In genomic region chr2:173802956-173803355, GRCm38 (mm10) we compare ENCODE assay signal across 20 mouse cellular contexts.
DNase-seq lines count a peak whose midpoint lies in the region; ATAC-seq and TF ChIP-seq lines count a peak whose summit lies in the region.
"Had no signal": no experiment of that assay in that cellular context is flagged by ENCODE, and none has a peak within 500 bp of the region (broad histone marks: within the 10 kb centered on the region; RNA-seq: fewer than 3 reads in every experiment).

No protein-coding gene starts in this region.

- H3K4me1 ChIP-seq in hindbrain, embryonic 10.5 days (replicated peaks), result peaks cover 21% of the 10 kb centered on the region
- H3K4me1 ChIP-seq in hindbrain, embryonic 14.5 days (replicated peaks; ENCODE audit: control insufficient read depth, insufficient read depth, low read length), result no peaks in the 10 kb centered on the region
- H3K4me1 ChIP-seq in midbrain, embryonic 11.5 days (ENCODE audit: control insufficient read depth, insufficient read depth, low read length), result no peaks in the 10 kb centered on the region
- H3K4me1 ChIP-seq in midbrain, embryonic 10.5 days, result peaks cover 5% of the 10 kb centered on the region; the same call in 1 of the 2 replicates
- H3K4me1 ChIP-seq: forebrain, embryonic 15.5 days had no signal

- H3K27ac ChIP-seq in gastrocnemius, adult 2 months, result peak overlapping the region; percentile 59; the same call in 1 of the 2 replicates
- 0 out of 2 replicates have a peak overlapping the region, but pooled peaks have one; percentile 37 for H3K27ac ChIP-seq in hindbrain, embryonic 10.5 days
- no peak overlapping the region for H3K27ac ChIP-seq in hindbrain, embryonic 14.5 days
- H3K27ac ChIP-seq in midbrain, embryonic 11.5 days (ENCODE audit: low read depth, low read length), result no peak overlapping the region
- no peak overlapping the region for H3K27ac ChIP-seq in midbrain, embryonic 10.5 days (replicated peaks)
- H3K27ac ChIP-seq: embryonic facial prominence, embryonic 12.5 days; forebrain, embryonic 15.5 days; heart, embryonic 15.5 days had no signal

- H3K36me3 ChIP-seq in hindbrain, embryonic 10.5 days, result no peaks in the 10 kb centered on the region
- no peaks in the 10 kb centered on the region for H3K36me3 ChIP-seq in hindbrain, embryonic 14.5 days (replicated peaks; ENCODE audit: control insufficient read depth, insufficient read depth)
- no peaks in the 10 kb centered on the region for H3K36me3 ChIP-seq in midbrain, embryonic 11.5 days (ENCODE audit: control insufficient read depth, insufficient read depth, low read length)
- no peaks in the 10 kb centered on the region for H3K36me3 ChIP-seq in midbrain, embryonic 10.5 days
- H3K36me3 ChIP-seq: embryonic facial prominence, embryonic 12.5 days; forebrain, embryonic 15.5 days; heart, embryonic 15.5 days had no signal

- WGBS in hindbrain, embryonic 10.5 days, result 64% methylated on average over 3 of the region's 3 CpGs
- 76% methylated on average over 3 of the region's 3 CpGs for WGBS in hindbrain, embryonic 14.5 days
- 71% methylated on average over 3 of the region's 3 CpGs for WGBS in midbrain, embryonic 11.5 days
- WGBS in midbrain, embryonic 10.5 days, result 69% methylated on average over 3 of the region's 3 CpGs

- H3K9ac ChIP-seq in hindbrain, embryonic 14.5 days, result no peak overlapping the region
- no peak overlapping the region for H3K9ac ChIP-seq in midbrain, embryonic 11.5 days (ENCODE audit: low read length)
- H3K9ac ChIP-seq: embryonic facial prominence, embryonic 12.5 days; forebrain, embryonic 15.5 days; heart, embryonic 15.5 days had no signal

- no peak for TF ChIP-seq CTCF in gastrocnemius, adult 2 months (IDR thresholded peaks at IDR 0.05)

- no peak overlapping the region for H3K4me3 ChIP-seq in gastrocnemius, adult 2 months
- H3K4me3 ChIP-seq in hindbrain, embryonic 10.5 days, result no peak overlapping the region
- no peak overlapping the region for H3K4me3 ChIP-seq in hindbrain, embryonic 14.5 days (replicated peaks; ENCODE audit: low read length)
- no peak overlapping the region for H3K4me3 ChIP-seq in midbrain, embryonic 11.5 days (ENCODE audit: low read depth, low read length)
- H3K4me3 ChIP-seq in midbrain, embryonic 10.5 days, result no peak overlapping the region
- H3K4me3 ChIP-seq: embryonic facial prominence, embryonic 12.5 days; forebrain, embryonic 15.5 days; heart, embryonic 15.5 days had no signal

- DNase-seq in gastrocnemius, adult 2 months, result peak; percentile 62
- no peak for DNase-seq in gastrocnemius, postnatal 36 days
- DNase-seq in hindbrain, embryonic 10.5 days (ENCODE audit: low spot score), result no peak
- no peak for DNase-seq in hindbrain, embryonic 14.5 days (ENCODE audit: low spot score)
- peak; percentile 76 for DNase-seq in midbrain, embryonic 11.5 days (ENCODE audit: low spot score, missing footprints)
- DNase-seq in midbrain, embryonic 10.5 days (ENCODE audit: low spot score), result no peak
- no peak for DNase-seq in urinary bladder, postnatal 10 days (ENCODE audit: low spot score)
- DNase-seq: adrenal gland, postnatal 14 days; cerebellum, adult 11-12 months; cerebellum, adult 9-10 months; cerebellum, postnatal 25 days; heart, postnatal 14 days had no signal

- H3K9me3 ChIP-seq in hindbrain, embryonic 10.5 days, result no peaks in the 10 kb centered on the region
- H3K9me3 ChIP-seq in hindbrain, embryonic 14.5 days (ENCODE audit: control insufficient read depth, low read length), result no peaks in the 10 kb centered on the region
- H3K9me3 ChIP-seq in midbrain, embryonic 11.5 days (ENCODE audit: control insufficient read depth, low read length), result no peaks in the 10 kb centered on the region
- no peaks in the 10 kb centered on the region for H3K9me3 ChIP-seq in midbrain, embryonic 10.5 days (replicated peaks)
- H3K9me3 ChIP-seq: embryonic facial prominence, embryonic 12.5 days; forebrain, embryonic 15.5 days; heart, embryonic 15.5 days had no signal

- H3K27me3 ChIP-seq in hindbrain, embryonic 10.5 days (ENCODE audit: insufficient read depth, poor library complexity, severe bottlenecking), result no peaks in the 10 kb centered on the region
- no peaks in the 10 kb centered on the region for H3K27me3 ChIP-seq in hindbrain, embryonic 14.5 days (ENCODE audit: control insufficient read depth, insufficient read depth, low read length)
- H3K27me3 ChIP-seq in midbrain, embryonic 11.5 days (ENCODE audit: control insufficient read depth, insufficient read depth, low read length), result no peaks in the 10 kb centered on the region
- H3K27me3 ChIP-seq in midbrain, embryonic 10.5 days (ENCODE audit: low read depth, poor library complexity, severe bottlenecking), result no peaks in the 10 kb centered on the region
- H3K27me3 ChIP-seq: embryonic facial prominence, embryonic 12.5 days; forebrain, embryonic 15.5 days; heart, embryonic 15.5 days; Patski had no signal

- intact Hi-C loops in gastrocnemius, adult 2 months (cut with DNase I), result loop anchor here (10.0 kb wide), 1 partner anchor 272 kb away; the partner anchor contains the start of gene Stx16
- intact Hi-C loops in gastrocnemius, postnatal 36 days (cut with DNase I), result no loop called here

- no peak overlapping the region for H3K4me2 ChIP-seq in hindbrain, embryonic 14.5 days (replicated peaks)
- no peak overlapping the region for H3K4me2 ChIP-seq in midbrain, embryonic 11.5 days
- H3K4me2 ChIP-seq: embryonic facial prominence, embryonic 12.5 days; forebrain, embryonic 15.5 days; heart, embryonic 11.5 days; heart, embryonic 15.5 days had no signal

- ATAC-seq in hindbrain, embryonic 14.5 days (ENCODE audit: low FRiP score), result no peak
- 0 out of 2 replicates have a peak, but pooled peaks have one; percentile 14 for ATAC-seq in midbrain, embryonic 11.5 days (ENCODE audit: low FRiP score)
- ATAC-seq: activated CD4-positive, CD25-positive, alpha-beta regulatory T cell, adult 4 months; forebrain, embryonic 15.5 days; hindbrain, embryonic 16.5 days; inflammation-experienced regulatory T-cells, adult 6 months; Patski had no signal

Comparison
In these comparisons a context has a peak if more than half of its experiments do, and no peak if none do; other contexts are left out.
1. DNase-seq: peak in gastrocnemius, adult 2 months (single experiment) and midbrain, embryonic 11.5 days (single experiment); none in gastrocnemius, postnatal 36 days (0 of 2), hindbrain, embryonic 10.5 days (single experiment), hindbrain, embryonic 14.5 days (single experiment), midbrain, embryonic 10.5 days (single experiment) and urinary bladder, postnatal 10 days (single experiment).
2. H3K27ac ChIP-seq: peak in gastrocnemius, adult 2 months (single experiment) and hindbrain, embryonic 10.5 days (single experiment); none in hindbrain, embryonic 14.5 days (single experiment), midbrain, embryonic 11.5 days (single experiment) and midbrain, embryonic 10.5 days (single experiment).